Mouse (Mus musculus) T-helper 1 cell (primary cell): ENCODE results near the gene Mtnr1b.
"Not testable (repeated sequence)": the region's sequence is repeated elsewhere in the genome, so short reads cannot be mapped to it uniquely, and the experiment has no call there.

Experiments
- in situ Hi-C: fragments of 300-600 bp; cut with MboI, MseI; formaldehyde crosslinking; loops from one replicate; pipeline ENCODE4 v1.15.1; 2025; ENCODE audit warnings: high pct_unique_total_duplicates

Mtnr1b gene

DNA sequence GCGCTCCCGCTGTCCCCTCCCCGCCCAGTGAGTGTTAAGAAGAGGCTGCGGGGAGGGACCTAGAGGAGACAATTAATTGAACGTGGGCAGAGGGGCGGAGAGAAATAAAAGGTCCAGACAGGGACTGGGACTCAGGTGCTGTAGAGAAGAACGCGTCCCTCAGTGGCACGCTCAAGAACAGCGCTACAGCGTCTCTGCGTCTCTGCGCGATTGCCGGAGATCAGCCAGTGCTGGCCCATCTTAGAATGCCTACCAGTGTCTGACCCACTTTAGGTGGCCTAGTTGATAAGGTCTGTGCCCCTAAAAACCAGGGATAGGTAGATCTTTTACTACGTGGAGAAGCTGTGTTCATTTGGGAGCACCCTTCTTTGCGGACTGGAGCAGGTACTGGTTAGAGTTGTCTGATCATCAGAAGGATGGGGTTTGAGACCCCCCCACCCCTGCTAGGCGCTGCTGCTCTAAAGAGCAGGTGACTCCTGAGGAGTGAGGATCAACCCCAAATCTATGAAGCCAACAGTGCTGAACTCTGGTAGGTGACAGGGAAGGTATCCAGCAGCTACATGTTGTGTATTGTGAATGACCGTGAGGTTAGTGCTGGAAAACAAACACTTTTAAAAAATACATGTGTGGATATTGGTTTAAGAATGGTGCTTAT is at the start of gene Mtnr1b:
TSS of gene Mtnr1b (minus strand) at position 51 of the 655 bp plus-strand sequence.
- in situ Hi-C loops: loop anchor here (5.0 kb wide), 1 partner anchor 102 kb away; no protein-coding TSS in a partner anchor

GRCm38 (mm10) chr9:15920271-15920670 is 45.9 kb upstream of the Mtnr1b start:
- in situ Hi-C loops: no loop called here

DNA sequence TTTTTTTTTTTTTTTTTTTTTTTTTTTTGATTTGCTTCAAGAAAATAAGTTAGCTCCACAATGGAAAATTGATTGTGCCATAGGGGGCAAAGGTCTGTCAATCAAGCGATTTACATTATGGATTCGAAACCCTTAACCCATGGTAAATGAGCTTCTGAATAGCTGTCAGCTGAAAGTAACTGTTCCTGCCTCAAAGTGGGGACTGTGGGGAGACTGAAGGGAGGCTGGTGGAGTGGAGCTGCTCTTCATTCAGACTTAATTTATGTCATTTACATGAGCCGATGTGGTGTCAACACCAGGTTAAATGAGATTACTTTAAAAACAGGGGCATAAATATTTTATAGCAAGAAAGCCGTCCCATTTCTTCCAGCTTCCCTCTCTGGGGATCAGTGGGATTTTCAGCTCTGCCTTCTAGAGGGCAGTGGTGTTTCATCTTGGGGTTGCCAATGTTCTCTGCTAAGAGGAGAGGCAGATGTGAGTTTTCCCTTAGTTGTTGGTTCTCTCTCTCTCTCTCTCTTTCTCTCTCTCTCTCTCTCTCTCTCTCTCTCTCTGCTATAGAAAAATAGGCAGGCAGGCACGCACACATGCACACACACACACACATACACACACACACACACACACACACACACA is 45.1 kb upstream of the Mtnr1b start:
- in situ Hi-C loops: no loop called here

- in situ Hi-C loops: no loop called here
Measured at GRCm38 (mm10) chr9:15916600-15916999, 42.2 kb upstream of the Mtnr1b start.

DNA sequence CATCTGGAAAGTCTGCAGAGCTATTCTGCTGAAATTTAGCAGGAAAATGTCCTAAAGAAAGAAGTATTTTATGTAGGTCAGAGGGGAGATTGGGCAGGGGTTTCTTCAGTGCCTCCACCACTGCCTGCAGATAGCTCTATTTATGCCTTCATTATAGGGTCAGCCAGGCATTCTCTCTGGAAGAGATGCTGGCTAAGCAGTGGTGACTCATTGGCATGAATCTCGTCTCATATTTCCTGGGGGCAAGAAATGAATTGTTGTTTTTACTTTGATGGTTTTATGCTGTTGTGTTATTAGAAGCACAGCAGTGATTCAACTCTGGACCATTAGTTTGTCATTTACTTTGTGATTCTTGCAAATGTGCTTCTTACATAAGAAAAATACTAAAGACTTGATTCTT is 38.4 kb upstream of the Mtnr1b start:
- in situ Hi-C loops: no loop called here

DNA sequence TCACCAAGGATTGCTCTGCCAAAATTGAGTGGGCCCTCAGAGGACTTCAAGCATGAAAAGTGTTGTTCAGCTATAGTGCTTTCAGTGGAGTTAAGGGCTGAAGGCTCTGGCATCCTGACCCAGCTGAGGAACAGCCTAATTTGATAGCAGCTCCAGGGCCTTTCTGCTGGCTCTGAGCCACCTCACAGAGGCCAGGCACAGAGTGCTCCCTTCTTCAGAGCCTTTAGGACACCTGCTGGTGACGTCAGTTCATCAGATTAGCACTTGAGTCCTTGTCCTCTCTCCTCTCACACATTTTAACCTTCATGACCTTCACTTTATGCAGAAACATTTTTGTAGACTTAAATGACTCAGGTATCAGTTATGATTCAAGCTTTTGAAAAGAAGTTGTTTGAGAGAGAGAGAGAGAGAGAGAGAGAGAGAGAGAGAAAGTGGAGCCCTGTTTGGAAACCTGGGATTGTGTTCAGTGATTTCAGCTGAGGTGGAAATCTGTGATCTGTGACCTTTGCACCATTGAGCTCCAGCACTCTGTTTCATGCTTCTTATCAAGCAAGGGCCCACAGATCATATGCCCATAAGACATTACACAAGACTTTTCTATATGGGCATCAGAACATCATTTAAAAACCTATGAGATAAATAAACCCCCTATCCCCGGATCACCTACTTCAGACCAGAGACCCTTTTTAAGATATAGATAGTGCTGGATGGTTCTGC is 35.2 kb upstream of the Mtnr1b start:
- in situ Hi-C loops: no loop called here

DNA sequence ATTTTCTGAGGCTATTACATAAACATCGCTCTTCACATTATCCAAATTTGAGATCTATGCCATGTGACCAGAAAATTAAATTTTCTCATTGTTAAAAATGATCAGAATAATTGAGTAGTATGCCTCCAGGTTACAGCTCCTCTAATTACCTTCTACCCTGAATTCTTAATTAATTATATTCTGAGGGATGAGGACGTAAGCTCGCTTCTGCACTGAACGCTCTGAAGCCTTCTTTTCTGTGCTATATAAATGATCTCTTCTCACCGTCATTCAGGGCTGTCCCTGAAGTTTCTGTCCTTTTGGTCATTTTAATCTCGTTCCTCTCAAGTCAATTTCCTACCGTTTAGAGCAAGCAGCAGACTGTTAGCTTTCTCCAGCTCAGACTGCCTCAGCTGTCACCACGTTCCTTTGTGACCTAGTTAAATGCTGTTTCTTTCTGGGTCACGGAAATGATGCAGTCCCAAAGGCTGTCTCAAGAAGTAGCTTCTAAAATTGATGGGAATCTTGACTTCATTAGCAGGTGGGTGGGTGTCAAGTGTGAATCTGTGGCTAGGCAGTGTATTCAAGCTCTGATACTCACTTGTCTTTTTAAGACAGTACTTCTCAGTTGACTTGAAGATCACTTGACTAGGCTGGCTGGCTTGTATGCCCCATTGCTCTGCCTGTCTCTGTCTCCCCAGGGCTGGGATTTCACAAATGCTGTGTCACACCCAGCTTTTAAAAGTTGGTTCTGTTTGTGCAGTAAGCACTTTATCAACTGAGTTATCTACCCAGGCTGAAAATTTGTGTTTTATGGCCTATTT is 29.8 kb upstream of the Mtnr1b start:
- in situ Hi-C loops: no loop called here

DNA sequence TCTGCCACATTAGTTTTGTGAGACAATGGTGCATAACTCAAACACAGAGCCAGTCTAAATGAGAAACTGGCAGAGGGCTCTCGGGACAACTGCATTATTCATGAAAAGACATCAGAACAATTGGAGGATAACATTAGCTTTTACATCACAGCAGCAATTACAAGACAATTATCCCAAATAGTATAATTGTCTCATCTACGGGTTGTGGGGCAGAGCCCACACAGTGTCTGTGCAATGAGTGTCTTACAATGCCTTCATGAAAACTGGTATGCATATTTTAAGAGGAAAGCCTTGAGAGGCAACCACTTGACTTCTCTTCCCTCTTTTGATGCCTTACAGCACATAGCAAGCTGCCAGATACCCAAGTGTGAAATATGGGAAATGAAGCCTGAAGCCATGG is 23.8 kb upstream of the Mtnr1b start:
- in situ Hi-C loops: no loop called here

DNA sequence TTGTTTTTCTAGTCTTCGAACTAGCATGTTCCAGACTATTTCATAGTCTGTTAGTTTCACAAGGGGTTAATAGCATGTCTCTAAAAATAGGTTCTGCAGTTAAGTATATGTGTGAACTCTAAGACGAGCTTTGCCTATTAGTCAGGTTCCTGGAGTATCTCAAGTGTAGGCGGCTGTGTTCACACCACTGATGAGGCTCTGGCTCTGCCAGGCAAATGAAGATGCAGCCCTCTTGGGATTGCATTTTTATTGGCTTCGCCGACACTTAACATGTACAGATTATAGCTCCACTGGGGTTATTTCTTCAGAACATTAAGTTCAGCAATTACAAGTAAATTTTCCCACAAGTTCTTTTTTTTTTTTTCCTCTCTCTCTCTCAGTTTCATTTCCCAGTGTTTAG is 12.4 kb upstream of the Mtnr1b start:
- in situ Hi-C loops: no loop called here

DNA sequence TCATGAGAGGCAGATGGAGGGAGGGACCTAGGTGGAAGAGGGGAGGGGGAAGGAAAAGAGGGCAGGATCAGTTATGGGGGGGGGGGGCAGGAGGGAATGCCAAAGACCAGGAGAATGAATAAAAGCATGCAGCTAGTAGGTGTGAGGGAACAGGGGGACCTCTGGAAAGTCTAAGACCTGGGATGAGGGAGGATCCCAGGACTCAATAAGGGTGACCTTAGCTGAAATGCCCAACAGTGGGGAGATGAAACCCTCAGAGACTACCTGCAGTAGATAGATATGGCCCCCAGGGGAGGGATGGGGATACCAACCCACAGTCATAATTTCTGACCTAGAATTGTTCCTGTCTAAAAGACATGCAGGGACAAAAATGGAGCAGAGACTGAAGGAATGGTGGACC is 6.4 kb upstream of the Mtnr1b start:
- in situ Hi-C loops: loop anchor here (5.0 kb wide), 1 partner anchor 193 kb away; no protein-coding TSS in a partner anchor

- in situ Hi-C loops: loop anchor here (5.0 kb wide), 1 partner anchor 193 kb away; no protein-coding TSS in a partner anchor
Measured at GRCm38 (mm10) chr9:15880160-15880603, 5.8 kb upstream of the Mtnr1b start.

GRCm38 (mm10) chr9:15870013-15870412 is 4.3 kb downstream of the Mtnr1b start:
- in situ Hi-C loops: loop anchor here (5.0 kb wide), 1 partner anchor 98 kb away; no protein-coding TSS in a partner anchor

- in situ Hi-C loops: no loop called here
Measured at GRCm38 (mm10) chr9:15869456-15869855, 4.9 kb downstream of the Mtnr1b start.

GRCm38 (mm10) chr9:15866280-15867072 is 7.9 kb downstream of the Mtnr1b start:
- in situ Hi-C loops: no loop called here

GRCm38 (mm10) chr9:15861402-15861801 is 13.0 kb downstream of the Mtnr1b start:
- in situ Hi-C loops: no loop called here

GRCm38 (mm10) chr9:15850749-15851148 is 23.6 kb downstream of the Mtnr1b start:
- in situ Hi-C loops: no loop called here

DNA sequence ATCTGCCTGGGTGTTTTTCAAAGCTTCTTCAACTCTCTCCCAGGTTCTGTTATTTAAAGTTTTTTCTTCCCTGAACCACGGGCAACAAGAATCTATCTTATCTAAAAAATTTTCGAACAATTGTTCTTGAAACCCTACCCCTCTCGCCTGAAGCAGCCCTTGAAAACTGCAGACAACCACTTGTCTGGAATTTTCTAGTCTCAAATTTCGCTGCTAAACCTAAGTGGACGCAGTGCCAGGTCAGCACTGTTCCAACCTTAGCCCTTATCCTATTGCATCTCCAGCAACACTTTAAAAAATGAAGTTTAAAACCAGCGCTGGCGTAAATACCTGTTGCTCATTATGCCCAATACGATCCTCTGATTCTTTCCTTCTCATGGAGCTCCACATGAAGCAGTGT is 29.0 kb downstream of the Mtnr1b start:
- in situ Hi-C loops: no loop called here

GRCm38 (mm10) chr9:15844936-15845335 is 29.4 kb downstream of the Mtnr1b start:
- in situ Hi-C loops: not testable (repeated sequence)

- in situ Hi-C loops: no loop called here
Measured at GRCm38 (mm10) chr9:15813002-15813911, 61.1 kb downstream of the Mtnr1b start.

DNA sequence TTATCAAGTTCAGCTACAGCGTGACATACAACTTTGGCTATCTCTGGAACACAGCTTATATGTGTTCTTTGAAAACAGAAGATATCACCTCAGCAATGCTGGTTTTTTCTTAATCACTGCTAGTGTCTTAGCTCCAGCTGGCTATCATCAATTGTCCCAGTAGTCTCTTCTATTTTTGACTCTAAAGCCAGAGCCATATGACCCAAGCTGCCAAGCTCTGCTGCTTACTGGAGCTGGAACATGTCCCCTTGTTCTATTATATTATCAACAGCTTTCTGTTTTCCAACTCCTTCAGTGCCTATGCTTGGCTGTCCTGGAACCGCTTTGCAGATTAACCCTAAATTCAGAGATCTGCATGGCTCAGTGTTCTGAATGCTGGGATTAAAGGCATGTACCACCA is 70.1 kb downstream of the Mtnr1b start:
- in situ Hi-C loops: no loop called here
